Mouse (Mus musculus) heart, postnatal 0 days (tissue): ENCODE data around the gene Med24.
A peak's percentile ranks its signal among the peaks of the same experiment; 100 is the strongest.

Experiments used
- CTCF ChIP-seq: IDR thresholded peaks from 2 replicates; pipeline ENCODE4 v1.5.1; 2016; ENCODE audit warnings: antibody characterized with exemption, control low read depth, low read depth
- EP300 ChIP-seq: IDR thresholded peaks from 2 replicates; pipeline ENCODE4 v1.6.1; 2016; ENCODE audit warnings: antibody characterized with exemption, low read depth

- TF ChIP-seq CTCF (peak; percentile 27; the same call in 1 of the 2 replicates), EP300 (peak; percentile 82)
Observed at GRCm38 (mm10) chr11:98681786-98682745, 47.2 kb downstream of the Med24 start, which contains the start of gene Psmd3.
